Mouse (Mus musculus): ENCODE measurements around the gene Hist3h2ba. TPM values are rescaled to one million over a fixed set of nuclear protein-coding genes. Genes with fewer than 3 reads are reported as not detected.
A peak's percentile ranks its signal among the peaks of the same experiment; 100 is the strongest.

The Hist3h2ba gene
- polyA plus RNA-seq, 1 experiment from 2014 or later = 114 TPM

DNA sequence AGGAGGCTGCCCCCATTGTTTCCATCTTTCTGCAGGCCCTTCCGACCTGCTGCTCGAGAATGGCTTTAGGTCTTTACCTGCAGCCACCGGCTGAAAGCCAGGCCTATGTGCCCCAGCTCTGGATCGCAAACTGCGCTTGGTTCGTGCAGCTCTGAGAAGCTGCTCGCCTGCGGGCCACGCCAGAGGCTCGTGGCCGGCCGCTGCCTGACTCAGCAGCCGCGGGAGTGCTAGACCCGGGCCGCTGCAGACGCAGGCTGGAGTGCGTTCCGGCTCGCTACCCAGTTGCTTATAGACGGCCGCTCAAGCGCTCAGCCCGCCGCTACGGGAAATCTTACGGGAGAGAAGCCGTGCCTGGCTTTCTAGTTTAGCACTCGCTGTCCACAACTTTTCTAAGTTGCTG lies 28.4 kb downstream of the Hist3h2ba start:
- WGBS = 1% methylated on average over 29 of the region's 29 CpGs
- DNase-seq (ENCODE audit: low spot score) = peak; percentile 54
- Histone ChIP-seq H3K4me1 (replicated peaks; ENCODE audit: control insufficient read depth, insufficient read depth, low read length) (peaks cover 10% of the 10 kb centered on the region), H3K27ac (ENCODE audit: low read depth, low read length) (peak overlapping the region; percentile 43; the same call in 1 of the 2 replicates), H3K4me3 (ENCODE audit: low read depth, low read length) (peak overlapping the region; percentile 96), H3K4me2 (replicated peaks; ENCODE audit: low read depth, low read length) (peak overlapping the region; percentile 94), H3K9me3 (ENCODE audit: control insufficient read depth, low read length) (no peaks in the 10 kb centered on the region), H3K36me3 (ENCODE audit: control insufficient read depth, insufficient read depth, low read length) (no peaks in the 10 kb centered on the region), H3K27me3 (ENCODE audit: control insufficient read depth, insufficient read depth, low read length) (no peaks in the 10 kb centered on the region), H3K9ac (ENCODE audit: low read depth, low read length) (peak overlapping the region; percentile 96)
- ATAC-seq (ENCODE audit: low FRiP score) = no peak

DNA sequence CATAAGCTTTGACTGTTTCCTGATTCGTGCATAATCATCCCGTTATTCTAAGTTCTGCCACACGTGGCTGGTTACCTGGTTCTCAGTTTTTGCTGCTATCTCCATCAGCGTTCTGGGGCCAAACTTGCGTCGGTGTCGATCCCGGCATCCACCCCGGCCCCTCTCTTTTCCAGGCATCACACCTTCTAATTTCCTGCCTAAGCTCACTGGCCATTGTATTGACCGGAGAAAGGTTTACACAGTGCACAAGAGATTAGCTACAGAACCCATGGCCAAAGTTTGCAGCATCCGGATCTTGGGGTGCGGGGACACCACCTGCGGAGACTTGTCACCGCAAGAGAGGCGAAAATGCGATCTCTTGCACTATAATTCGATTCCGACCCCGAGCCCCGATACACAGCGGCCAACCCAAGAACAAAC lies 28.9 kb downstream of the Hist3h2ba start:
- H3K9me3 ChIP-seq (ENCODE audit: control insufficient read depth, low read length) = no peaks in the 10 kb centered on the region
- H3K4me2 ChIP-seq (replicated peaks; ENCODE audit: low read depth, low read length) = peak overlapping the region; percentile 94
- WGBS = under 1% methylated on average over 21 of the region's 21 CpGs
- H3K9ac ChIP-seq (ENCODE audit: low read depth, low read length) = peak overlapping the region; percentile 96
- peak overlapping the region; percentile 43 for H3K27ac ChIP-seq (ENCODE audit: low read depth, low read length)
- H3K36me3 ChIP-seq (ENCODE audit: control insufficient read depth, insufficient read depth, low read length) = no peaks in the 10 kb centered on the region
- ATAC-seq (ENCODE audit: low FRiP score) (peak; percentile 45; the same call in 1 of the 2 replicates), DNase-seq (ENCODE audit: low spot score) (no peak)
- peak overlapping the region; percentile 96 for H3K4me3 ChIP-seq (ENCODE audit: low read depth, low read length)
- H3K4me1 ChIP-seq (replicated peaks; ENCODE audit: control insufficient read depth, insufficient read depth, low read length) = peaks cover 10% of the 10 kb centered on the region
- no peaks in the 10 kb centered on the region for H3K27me3 ChIP-seq (ENCODE audit: control insufficient read depth, insufficient read depth, low read length)

DNA sequence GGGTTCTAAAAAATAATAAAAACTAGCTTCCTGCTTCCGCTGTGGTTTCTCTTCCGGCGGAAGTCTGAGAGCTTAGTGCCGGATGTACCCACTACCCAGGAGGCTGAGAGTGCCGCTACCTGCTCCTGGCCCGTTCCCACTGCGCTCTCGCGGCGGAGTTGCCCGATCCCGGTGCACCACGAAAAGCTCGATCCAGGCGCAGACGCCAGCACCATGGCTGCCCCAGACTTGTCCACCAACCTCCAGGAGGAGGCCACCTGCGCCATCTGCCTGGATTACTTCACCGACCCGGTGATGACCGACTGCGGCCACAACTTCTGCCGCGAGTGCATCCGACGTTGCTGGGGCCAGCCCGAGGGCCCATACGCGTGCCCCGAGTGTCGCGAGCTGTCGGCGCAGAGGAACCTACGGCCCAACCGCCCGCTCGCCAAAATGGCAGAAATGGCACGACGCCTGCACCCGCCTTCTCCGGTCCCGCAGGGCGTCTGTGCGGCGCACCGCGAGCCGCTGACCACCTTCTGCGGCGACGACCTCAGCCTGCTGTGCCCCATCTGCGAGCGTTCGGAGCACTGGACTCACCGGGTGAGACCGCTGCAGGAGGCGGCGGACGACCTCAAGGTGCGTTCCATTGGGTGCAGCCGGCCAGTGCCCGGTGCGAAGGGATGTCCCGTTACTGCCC lies 29.4 kb downstream of the Hist3h2ba start, which contains the start of gene Trim11:
TSS of gene Trim11 (plus strand) at position 67 of the 679 bp plus-strand sequence.
- WGBS = under 1% methylated on average over 64 of the region's 64 CpGs
- peaks cover 10% of the 10 kb centered on the region for H3K4me1 ChIP-seq (replicated peaks; ENCODE audit: control insufficient read depth, insufficient read depth, low read length)
- peak within 1 kb of the TSS; percentile 96 for H3K9ac ChIP-seq (ENCODE audit: low read depth, low read length)

DNA sequence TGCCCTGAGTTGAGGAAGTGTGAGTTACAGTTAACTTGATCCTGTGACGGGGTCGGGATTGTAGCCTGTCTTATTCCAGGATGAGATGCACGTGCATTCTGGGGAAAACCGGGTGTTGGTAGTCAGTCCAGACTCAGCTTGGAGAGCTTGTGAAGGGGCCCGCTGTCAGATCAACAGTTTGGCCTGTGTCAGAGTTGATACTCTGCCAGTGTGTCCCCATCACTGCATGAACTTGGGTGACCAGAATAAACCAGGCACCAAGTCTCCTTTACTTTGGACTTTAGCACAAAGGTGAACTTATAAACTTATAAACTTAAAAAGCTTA lies 29.9 kb downstream of the Hist3h2ba start:
- no peaks in the 10 kb centered on the region for H3K9me3 ChIP-seq (ENCODE audit: control insufficient read depth, low read length)
- peak overlapping the region; percentile 94 for H3K4me2 ChIP-seq (replicated peaks; ENCODE audit: low read depth, low read length)
- peak overlapping the region; percentile 96 for H3K4me3 ChIP-seq (ENCODE audit: low read depth, low read length)
- H3K27ac ChIP-seq (ENCODE audit: low read depth, low read length) = no peak overlapping the region
- H3K9ac ChIP-seq (ENCODE audit: low read depth, low read length) = peak overlapping the region; percentile 96
- DNase-seq (ENCODE audit: low spot score) (no peak), ATAC-seq (ENCODE audit: low FRiP score) (no peak)
- H3K36me3 ChIP-seq (ENCODE audit: control insufficient read depth, insufficient read depth, low read length) = no peaks in the 10 kb centered on the region
- peaks cover 10% of the 10 kb centered on the region for H3K4me1 ChIP-seq (replicated peaks; ENCODE audit: control insufficient read depth, insufficient read depth, low read length)
- no peaks in the 10 kb centered on the region for H3K27me3 ChIP-seq (ENCODE audit: control insufficient read depth, insufficient read depth, low read length)
- WGBS = 5% methylated on average over 5 of the region's 5 CpGs

More for the DNA sequence above, 29.4 kb downstream of the Hist3h2ba start, which contains the start of gene Trim11:
- H3K36me3 ChIP-seq (ENCODE audit: control insufficient read depth, insufficient read depth, low read length) = no peaks in the 10 kb centered on the region
- no peaks in the 10 kb centered on the region for H3K9me3 ChIP-seq (ENCODE audit: control insufficient read depth, low read length)
- H3K4me3 ChIP-seq (ENCODE audit: low read depth, low read length) = peak within 1 kb of the TSS; percentile 96
- H3K4me2 ChIP-seq (replicated peaks; ENCODE audit: low read depth, low read length) = peak within 1 kb of the TSS; percentile 94
- peak within 1 kb of the TSS; percentile 43 for H3K27ac ChIP-seq (ENCODE audit: low read depth, low read length)
- DNase-seq (ENCODE audit: low spot score) (peak; percentile 83), ATAC-seq (ENCODE audit: low FRiP score) (peak; percentile 71)
- H3K27me3 ChIP-seq (ENCODE audit: control insufficient read depth, insufficient read depth, low read length) = no peaks in the 10 kb centered on the region

DNA sequence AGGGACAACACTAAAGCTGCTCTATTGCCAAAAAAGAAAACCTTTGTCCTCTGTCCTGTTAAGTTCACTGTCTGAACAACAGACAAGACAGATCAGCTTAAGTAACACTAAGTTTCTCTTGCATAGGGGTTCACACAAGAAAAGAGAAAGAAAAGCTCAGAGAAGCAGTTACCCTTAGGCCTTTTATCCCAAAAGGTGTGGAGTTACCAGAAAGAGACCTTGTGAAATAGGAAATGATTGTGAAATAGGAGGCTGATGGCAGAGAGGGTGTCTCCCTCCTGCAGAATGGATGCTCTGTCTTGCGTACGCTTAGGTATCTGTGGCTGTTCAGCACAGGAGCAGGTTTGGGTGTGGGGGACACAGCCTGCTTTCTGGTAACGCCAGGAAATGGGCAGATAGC lies 30.5 kb downstream of the Hist3h2ba start:
- H3K9ac ChIP-seq (ENCODE audit: low read depth, low read length) = 0 out of 2 replicates have a peak overlapping the region, but pooled peaks have one; percentile 96
- DNase-seq (ENCODE audit: low spot score) = no peak
- H3K4me3 ChIP-seq (ENCODE audit: low read depth, low read length) = peak overlapping the region; percentile 96
- no peak for ATAC-seq (ENCODE audit: low FRiP score)
- H3K36me3 ChIP-seq (ENCODE audit: control insufficient read depth, insufficient read depth, low read length) = no peaks in the 10 kb centered on the region
- peak overlapping the region; percentile 94 for H3K4me2 ChIP-seq (replicated peaks; ENCODE audit: low read depth, low read length)
- 84% methylated on average over 3 of the region's 3 CpGs for WGBS
- H3K27ac ChIP-seq (ENCODE audit: low read depth, low read length) = no peak overlapping the region
- peaks cover 10% of the 10 kb centered on the region for H3K4me1 ChIP-seq (replicated peaks; ENCODE audit: control insufficient read depth, insufficient read depth, low read length)
- H3K27me3 ChIP-seq (ENCODE audit: control insufficient read depth, insufficient read depth, low read length) = no peaks in the 10 kb centered on the region
- no peaks in the 10 kb centered on the region for H3K9me3 ChIP-seq (ENCODE audit: control insufficient read depth, low read length)

DNA sequence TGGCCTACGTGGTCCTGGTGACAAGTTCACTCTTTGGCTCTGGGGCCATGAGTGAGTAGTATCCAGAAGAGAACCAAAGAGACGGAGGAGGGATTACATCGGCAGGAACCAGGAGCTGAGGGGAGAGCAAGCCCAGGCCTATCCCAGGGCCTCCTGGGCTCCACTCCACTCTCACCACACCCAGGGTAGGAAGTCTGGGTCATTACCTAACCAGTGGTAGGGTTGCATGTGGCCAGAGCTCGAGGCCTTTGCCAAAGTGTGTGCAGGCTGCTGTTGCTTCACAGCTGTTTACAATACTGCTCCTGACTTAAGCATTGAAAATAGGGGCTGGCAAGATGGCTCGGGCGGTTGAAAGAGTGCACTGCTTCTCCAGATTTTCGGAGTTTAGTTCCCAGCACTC lies 30.9 kb downstream of the Hist3h2ba start:
- Histone ChIP-seq H3K9me3 (ENCODE audit: control insufficient read depth, low read length) (no peaks in the 10 kb centered on the region), H3K27ac (ENCODE audit: low read depth, low read length) (no peak overlapping the region), H3K4me2 (replicated peaks; ENCODE audit: low read depth, low read length) (peak overlapping the region; percentile 94; the same call in 1 of the 2 replicates), H3K4me1 (replicated peaks; ENCODE audit: control insufficient read depth, insufficient read depth, low read length) (peaks cover 10% of the 10 kb centered on the region), H3K36me3 (ENCODE audit: control insufficient read depth, insufficient read depth, low read length) (no peaks in the 10 kb centered on the region), H3K4me3 (ENCODE audit: low read depth, low read length) (peak overlapping the region; percentile 96; the same call in 1 of the 2 replicates), H3K9ac (ENCODE audit: low read depth, low read length) (peak overlapping the region; percentile 11; the same call in 1 of the 2 replicates), H3K27me3 (ENCODE audit: control insufficient read depth, insufficient read depth, low read length) (no peaks in the 10 kb centered on the region)
- 85% methylated on average over 7 of the region's 7 CpGs for WGBS
- no peak for DNase-seq (ENCODE audit: low spot score)
- ATAC-seq (ENCODE audit: low FRiP score) = no peak

DNA sequence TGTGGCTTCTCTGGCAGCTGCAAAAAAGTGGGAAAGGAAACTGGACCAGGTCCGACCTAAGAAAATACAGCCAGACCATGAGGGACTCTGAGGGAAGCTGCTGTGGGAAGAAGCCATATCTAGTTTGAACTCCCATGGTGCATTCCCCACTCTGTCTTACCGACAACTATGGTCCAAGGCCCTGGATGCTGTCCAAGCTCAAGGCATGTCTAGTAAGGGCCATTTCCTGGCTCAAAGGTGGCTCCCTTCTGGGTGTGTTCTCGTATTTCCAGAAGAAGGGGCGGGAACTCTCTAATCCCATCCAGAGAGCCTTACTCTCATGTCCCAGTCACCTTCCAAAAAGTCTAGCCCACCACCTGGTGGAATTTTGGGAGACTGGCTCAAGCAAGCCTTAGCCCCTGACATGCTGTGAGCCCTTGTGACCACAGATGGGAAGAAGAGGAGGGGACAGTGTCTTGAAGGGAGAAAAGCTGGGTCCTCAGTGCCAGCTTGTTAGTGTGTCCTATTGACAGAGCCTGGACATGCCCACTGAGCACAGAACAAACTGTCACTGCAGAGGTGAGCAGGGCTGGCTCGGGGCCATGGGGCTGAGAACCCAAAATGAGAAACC lies 31.8 kb downstream of the Hist3h2ba start:
- DNase-seq (ENCODE audit: low spot score) = no peak
- H3K4me1 ChIP-seq (replicated peaks; ENCODE audit: control insufficient read depth, insufficient read depth, low read length) = peaks cover 10% of the 10 kb centered on the region
- WGBS = 73% methylated on average over 5 of the region's 5 CpGs
- H3K27ac ChIP-seq (ENCODE audit: low read depth, low read length) = no peak overlapping the region
- no peaks in the 10 kb centered on the region for H3K36me3 ChIP-seq (ENCODE audit: control insufficient read depth, insufficient read depth, low read length)
- H3K27me3 ChIP-seq (ENCODE audit: control insufficient read depth, insufficient read depth, low read length) = no peaks in the 10 kb centered on the region
- no peak overlapping the region; the same call in 1 of the 2 replicates for H3K4me3 ChIP-seq (ENCODE audit: low read depth, low read length)
- no peaks in the 10 kb centered on the region for H3K9me3 ChIP-seq (ENCODE audit: control insufficient read depth, low read length)
- no peak overlapping the region for H3K9ac ChIP-seq (ENCODE audit: low read depth, low read length)
- no peak for ATAC-seq (ENCODE audit: low FRiP score)
- no peak overlapping the region for H3K4me2 ChIP-seq (replicated peaks; ENCODE audit: low read depth, low read length)

DNA sequence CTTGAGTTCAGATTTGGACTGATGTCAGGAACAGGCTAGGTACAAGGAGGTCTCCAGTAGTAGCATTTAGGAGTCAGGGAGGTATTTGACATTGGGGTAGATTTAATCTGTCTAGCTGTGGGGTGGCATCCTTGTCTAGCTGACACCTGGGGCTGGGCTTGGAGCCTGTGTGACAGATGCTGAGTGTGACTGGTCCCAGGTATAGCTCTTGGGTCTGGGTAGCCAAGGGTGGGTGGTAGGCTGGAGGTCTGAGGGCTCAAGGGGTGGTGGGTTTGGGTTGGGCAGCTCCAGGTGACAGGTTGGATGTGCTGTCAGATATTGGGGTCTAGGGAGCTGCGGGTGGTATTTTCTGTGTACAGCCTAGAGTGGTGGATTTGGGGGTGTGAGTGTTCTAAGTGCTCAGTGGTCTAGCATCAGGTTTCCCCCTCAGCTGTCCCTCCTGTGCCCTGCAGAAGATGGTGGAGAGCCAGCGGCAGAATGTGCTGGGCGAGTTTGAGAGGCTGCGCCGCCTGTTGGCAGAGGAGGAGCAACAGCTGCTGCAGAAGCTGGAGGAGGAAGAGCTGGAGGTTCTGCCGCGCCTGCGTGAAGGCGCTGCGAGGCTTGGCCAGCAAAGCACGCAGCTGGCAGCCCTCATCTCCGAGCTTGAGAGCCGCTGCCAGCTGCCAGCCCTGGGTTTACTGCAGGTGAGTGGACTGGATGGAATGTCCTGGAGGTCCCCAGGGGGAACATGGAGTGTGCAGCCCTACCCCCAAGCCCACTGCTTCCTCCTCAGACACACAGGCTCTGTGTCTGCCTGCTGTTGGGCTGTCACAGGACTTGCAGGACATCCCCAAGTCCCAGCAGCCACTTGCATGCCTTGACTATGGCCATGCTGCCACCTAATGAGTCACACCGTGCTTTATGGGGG lies 33.1 kb downstream of the Hist3h2ba start:
- no peaks in the 10 kb centered on the region for H3K27me3 ChIP-seq (ENCODE audit: control insufficient read depth, insufficient read depth, low read length)
- no peaks in the 10 kb centered on the region for H3K36me3 ChIP-seq (ENCODE audit: control insufficient read depth, insufficient read depth, low read length)
- DNase-seq (ENCODE audit: low spot score) = peak; percentile 35
- no peak overlapping the region for H3K27ac ChIP-seq (ENCODE audit: low read depth, low read length)
- WGBS = 61% methylated on average over 14 of the region's 14 CpGs
- no peak overlapping the region for H3K4me2 ChIP-seq (replicated peaks; ENCODE audit: low read depth, low read length)
- H3K4me3 ChIP-seq (ENCODE audit: low read depth, low read length) = no peak overlapping the region
- H3K9ac ChIP-seq (ENCODE audit: low read depth, low read length) = no peak overlapping the region
- no peaks in the 10 kb centered on the region for H3K9me3 ChIP-seq (ENCODE audit: control insufficient read depth, low read length)
- ATAC-seq (ENCODE audit: low FRiP score) = no peak
- peaks cover 10% of the 10 kb centered on the region for H3K4me1 ChIP-seq (replicated peaks; ENCODE audit: control insufficient read depth, insufficient read depth, low read length)
